In genomic region chr2:125135903-125136811, GRCm38 (mm10) we compare ENCODE assay signal across 9 mouse cellular contexts. TPM values are rescaled to one million over a fixed set of nuclear protein-coding genes. Genes with fewer than 3 reads are reported as not detected.
DNase-seq lines count a peak whose midpoint lies in the region; ATAC-seq and TF ChIP-seq lines count a peak whose summit lies in the region.
"Had no signal": no experiment of that assay in that cellular context is flagged by ENCODE, and none has a peak within 500 bp of the region (broad histone marks: within the 10 kb centered on the region; RNA-seq: fewer than 3 reads in every experiment).

Ctxn2 (plus strand) TSS chr2:125136692.

- no peak for TF ChIP-seq POLR2A in spleen, adult 2 months (IDR thresholded peaks at IDR 0.05; ENCODE audit: low read depth, low read length)

- H3K4me3 ChIP-seq in embryonic facial prominence, embryonic 10.5 days, result peak within 1 kb of the TSS; percentile 55
- peak within 1 kb of the TSS; percentile 56 for H3K4me3 ChIP-seq in heart, embryonic 10.5 days
- peak within 1 kb of the TSS; percentile 31 for H3K4me3 ChIP-seq in limb, embryonic 12.5 days (replicated peaks)
- H3K4me3 ChIP-seq in midbrain, embryonic 14.5 days (replicated peaks; ENCODE audit: low read depth, low read length), result peak within 1 kb of the TSS; percentile 46
- no peak within 1 kb of the TSS for H3K4me3 ChIP-seq in spleen, adult 2 months (ENCODE audit: extremely low read depth, insufficient read depth, insufficient read length)

- peak; percentile 92 for DNase-seq in adrenal gland, postnatal 10 days
- peak; percentile 90 for DNase-seq in embryonic facial prominence, embryonic 10.5 days (ENCODE audit: low spot score)
- DNase-seq in heart, embryonic 10.5 days (ENCODE audit: low spot score), result peak; percentile 91
- peak; percentile 23 to 60 for DNase-seq in kidney, adult 8-10 months
- peak; percentile 81 for DNase-seq in midbrain, embryonic 14.5 days
- DNase-seq in spleen, adult 2 months (ENCODE audit: low read depth in 1 of 2, low spot score in 2 of 2), result peak; percentile 9 to 20

- no peak for ATAC-seq in limb, embryonic 12.5 days (ENCODE audit: insufficient number of reproducible peaks, insufficient read depth, low FRiP score, low TSS enrichment, low read depth)
- ATAC-seq in midbrain, embryonic 14.5 days (ENCODE audit: low FRiP score, low TSS enrichment), result peak; percentile 53; the same call in 1 of the 2 replicates
- ATAC-seq in monocyte, adult 5-6 weeks (replicated peaks; ENCODE audit: insufficient number of reproducible peaks, low FRiP score, low TSS enrichment, poor library complexity, severe bottlenecking), result no peak

- no peak for TF ChIP-seq CTCF in spleen, adult 2 months (IDR thresholded peaks at IDR 0.05; ENCODE audit: extremely low read depth, insufficient read depth, insufficient read length, insufficient replicate concordance)

- H3K9ac ChIP-seq in limb, embryonic 12.5 days (replicated peaks), result no peak within 1 kb of the TSS
- peak within 1 kb of the TSS; percentile 59 for H3K9ac ChIP-seq in midbrain, embryonic 14.5 days (replicated peaks; ENCODE audit: low read length)

- WGBS in embryonic facial prominence, embryonic 10.5 days, result 2% methylated on average over 39 of the region's 39 CpGs
- 2% methylated on average over 39 of the region's 39 CpGs for WGBS in heart, embryonic 10.5 days
- 2% methylated on average over 39 of the region's 39 CpGs for WGBS in limb, embryonic 12.5 days
- under 1% methylated on average over 39 of the region's 39 CpGs for WGBS in midbrain, embryonic 14.5 days
- WGBS in spleen, adult 2 months, result 4% methylated on average over 39 of the region's 39 CpGs

- H3K27ac ChIP-seq in embryonic facial prominence, embryonic 10.5 days (replicated peaks), result no peak within 1 kb of the TSS
- no peak within 1 kb of the TSS for H3K27ac ChIP-seq in heart, embryonic 10.5 days
- H3K27ac ChIP-seq in limb, embryonic 12.5 days, result no peak within 1 kb of the TSS
- peak within 1 kb of the TSS; percentile 82 for H3K27ac ChIP-seq in midbrain, embryonic 14.5 days (replicated peaks; ENCODE audit: low read depth, low read length)
- H3K27ac ChIP-seq in spleen, adult 2 months (ENCODE audit: insufficient read depth, low read length), result no peak within 1 kb of the TSS

- H3K9me3 ChIP-seq in embryonic facial prominence, embryonic 10.5 days, result no peaks in the 10 kb centered on the region
- no peaks in the 10 kb centered on the region for H3K9me3 ChIP-seq in heart, embryonic 10.5 days
- H3K9me3 ChIP-seq in limb, embryonic 12.5 days, result no peaks in the 10 kb centered on the region
- H3K9me3 ChIP-seq in midbrain, embryonic 14.5 days (ENCODE audit: control insufficient read depth, low read length), result no peaks in the 10 kb centered on the region

- H3K36me3 ChIP-seq in embryonic facial prominence, embryonic 10.5 days (replicated peaks), result no peaks in the 10 kb centered on the region
- no peaks in the 10 kb centered on the region for H3K36me3 ChIP-seq in heart, embryonic 10.5 days
- H3K36me3 ChIP-seq in limb, embryonic 12.5 days, result no peaks in the 10 kb centered on the region
- no peaks in the 10 kb centered on the region for H3K36me3 ChIP-seq in midbrain, embryonic 14.5 days (ENCODE audit: control insufficient read depth, insufficient read depth, low read length)
- H3K36me3 ChIP-seq in spleen, adult 2 months (ENCODE audit: control insufficient read depth, insufficient read depth, low read length), result no peaks in the 10 kb centered on the region

- H3K4me1 ChIP-seq in embryonic facial prominence, embryonic 10.5 days, result peaks cover 11% of the 10 kb centered on the region
- peaks cover 9% of the 10 kb centered on the region for H3K4me1 ChIP-seq in heart, embryonic 10.5 days
- H3K4me1 ChIP-seq in limb, embryonic 12.5 days (replicated peaks), result peaks cover 7% of the 10 kb centered on the region
- H3K4me1 ChIP-seq in midbrain, embryonic 14.5 days (ENCODE audit: control insufficient read depth, insufficient read depth, low read length), result no peaks in the 10 kb centered on the region
- no peaks in the 10 kb centered on the region for H3K4me1 ChIP-seq in spleen, adult 2 months (ENCODE audit: control insufficient read depth, insufficient read depth, insufficient read length)

- peak within 1 kb of the TSS; percentile 70 for H3K4me2 ChIP-seq in limb, embryonic 12.5 days
- peak within 1 kb of the TSS; percentile 62 for H3K4me2 ChIP-seq in midbrain, embryonic 14.5 days (ENCODE audit: low read length)

- H3K27me3 ChIP-seq in embryonic facial prominence, embryonic 10.5 days (replicated peaks; ENCODE audit: low read depth, poor library complexity, severe bottlenecking), result peaks cover 10% of the 10 kb centered on the region; the same call in 1 of the 2 replicates
- 0 out of 2 replicates have a peak, but pooled peaks cover 4% of the 10 kb centered on the region for H3K27me3 ChIP-seq in heart, embryonic 10.5 days (ENCODE audit: insufficient read depth, poor library complexity, severe bottlenecking)
- H3K27me3 ChIP-seq in limb, embryonic 12.5 days, result peaks cover 11% of the 10 kb centered on the region; the same call in 1 of the 2 replicates
- no peaks in the 10 kb centered on the region for H3K27me3 ChIP-seq in midbrain, embryonic 14.5 days (ENCODE audit: control insufficient read depth, insufficient read depth, low read length)
- peaks cover 2% of the 10 kb centered on the region; the same call in 1 of the 2 replicates for H3K27me3 ChIP-seq in spleen, adult 2 months (ENCODE audit: control insufficient read depth, insufficient read depth, low read length)

RNA-seq across cellular contexts. Expression of gene Ctxn2, which starts in this region (rescaled TPM):
- total RNA-seq in adrenal gland, postnatal 10 days (2021), result under 1 TPM in 1 of 2 experiments, not detected in 1; 0.39 TPM
- not detected in 2 replicates for polyA plus RNA-seq in embryonic facial prominence, embryonic 10.5 days (2016; fragmentation: Nextera tagmentation; extraction: Ambion mirVana)
- not detected in 2 replicates for polyA plus RNA-seq in heart, embryonic 10.5 days (2016; fragmentation: Nextera tagmentation; extraction: Ambion mirVana)
- not detected in 2 replicates for polyA plus RNA-seq in limb, embryonic 12.5 days (2016; fragmentation: Nextera tagmentation; extraction: Ambion mirVana)
- polyA plus RNA-seq in midbrain, embryonic 14.5 days (2014; fragmentation: Nextera tagmentation; extraction: Ambion mirVana), result 11.9 and 20.2 TPM in 2 replicates
- polyA plus RNA-seq in spleen, adult 2 months (2012; rRNA removed), result not detected in 2 replicates
- total RNA-seq in monocyte, adult 5-6 weeks (2017), result not detected in 3 replicates
- polyA plus RNA-seq: small intestine, adult 2 months had no signal

Comparison
In these comparisons a context has a peak if more than half of its experiments do, and no peak if none do; other contexts are left out.
1. RNA of gene Ctxn2 (polyA plus RNA-seq): 11.9 to 20.2 TPM in midbrain, embryonic 14.5 days; not detected in limb, embryonic 12.5 days, not detected in embryonic facial prominence, embryonic 10.5 days, not detected in heart, embryonic 10.5 days and not detected in spleen, adult 2 months; every median in the first group is over 10 times any median in the second.
2. Peak in DNase-seq in adrenal gland, postnatal 10 days; RNA of the gene not detected or under 1 TPM.
3. Peak in DNase-seq and H3K4me3 ChIP-seq in embryonic facial prominence, embryonic 10.5 days; RNA of the gene not detected or under 1 TPM.
4. Peak in DNase-seq and H3K4me3 ChIP-seq in heart, embryonic 10.5 days; RNA of the gene not detected or under 1 TPM.
5. Peak in DNase-seq in spleen, adult 2 months; RNA of the gene not detected or under 1 TPM.
6. DNase-seq: peak in every context shown above with its lines; median percentile 92 in adrenal gland, postnatal 10 days; 91 in heart, embryonic 10.5 days; 90 in embryonic facial prominence, embryonic 10.5 days; 81 in midbrain, embryonic 14.5 days; 42 in kidney, adult 8-10 months; 14 in spleen, adult 2 months.